Mouse (Mus musculus) neural tube, embryonic 10.5 days (tissue): Measurements from ENCODE around the gene Prx.
A peak's percentile ranks its signal among the peaks of the same experiment; 100 is the strongest.

Experiments
- DNase-seq: peaks from one replicate; pipeline ENCODE4 v3.0.0-alpha.2; 2017; ENCODE audit warnings: low spot score; ENCODE audit errors: extremely low spot score

The Prx gene

GRCm38 (mm10) chr7:27552931-27553513 is 53.9 kb downstream of the Prx start, which contains the start of the genes Pld3 and 2310022A10Rik:
Pld3 (minus strand) TSS chr7:27553218.
2310022A10Rik (plus strand) TSS chr7:27553233.
- DNase-seq: peak; percentile 95

GRCm38 (mm10) chr7:27560291-27560887 is 61.3 kb downstream of the Prx start:
- peak; percentile 16 for DNase-seq

DNA sequence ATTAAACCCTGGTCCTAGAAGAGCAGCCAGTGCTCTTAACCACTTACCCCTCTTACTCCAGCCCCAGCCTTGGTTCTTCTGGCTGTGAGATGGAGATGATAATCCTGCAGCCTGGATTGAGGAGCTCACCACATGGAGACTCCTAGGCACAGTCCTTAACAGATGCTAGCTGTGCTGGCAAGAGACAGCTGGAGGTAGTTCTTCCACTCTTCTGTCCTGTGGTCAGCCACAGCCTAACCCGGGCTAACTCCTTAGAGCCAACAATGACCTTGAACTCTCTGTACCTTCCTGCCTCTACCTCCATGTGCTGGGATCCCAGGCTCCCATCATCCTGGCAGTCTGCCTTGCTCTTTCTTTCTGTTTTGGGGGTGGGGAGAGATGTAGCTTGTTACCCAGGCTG is 61.9 kb downstream of the Prx start:
- no peak for DNase-seq
